Mouse (Mus musculus) E14TG2a.4 (cell line): ENCODE results near the gene E130308A19Rik.

Source experiments
- H3K27me3 ChIP-seq: 2 replicates; pipeline ENCODE4 v1.6.1; 2014; ENCODE audit warnings: low read length, control low read depth; ENCODE audit not compliant: insufficient read depth
- H3K36me3 ChIP-seq: 2 replicates; pipeline ENCODE4 v1.6.1; 2014; ENCODE audit warnings: low read length, control low read depth; ENCODE audit not compliant: insufficient read depth
- H3K4me1 ChIP-seq: replicated peaks from 2 replicates; pipeline ENCODE4 v1.6.1; 2014; ENCODE audit warnings: low read depth, low read length, control low read depth
- H3K4me3 ChIP-seq: replicated peaks from 2 replicates; pipeline ENCODE4 v1.5.1; 2014; ENCODE audit warnings: mild to moderate bottlenecking, low read length
- H3K9me3 ChIP-seq: 2 replicates; pipeline ENCODE4 v1.6.1; 2014; ENCODE audit warnings: low read length, control low read depth
- CTCF ChIP-seq: conservative IDR thresholded peaks from 2 replicates; pipeline ENCODE4 v1.5.1; 2014; ENCODE audit warnings: low read length
- NANOG ChIP-seq: IDR thresholded peaks from 2 replicates; pipeline ENCODE4 v1.6.1; 2014; ENCODE audit warnings: borderline replicate concordance, low read length, mixed read lengths
- POU5F1 ChIP-seq: IDR thresholded peaks from 2 replicates; pipeline ENCODE4 v1.6.1; 2014; ENCODE audit warnings: low read length, borderline replicate concordance

The E130308A19Rik gene

GRCm38 (mm10) chr4:59682491-59682890 lies 56.5 kb downstream of the E130308A19Rik start:
- no peak overlapping the region for H3K4me3 ChIP-seq
- H3K36me3 ChIP-seq = no peaks in the 10 kb centered on the region
- no peaks in the 10 kb centered on the region for H3K27me3 ChIP-seq
- no peak for TF ChIP-seq POU5F1
- TF ChIP-seq CTCF = no peak
- TF ChIP-seq NANOG = no peak
- no peaks in the 10 kb centered on the region for H3K9me3 ChIP-seq
- no peaks in the 10 kb centered on the region for H3K4me1 ChIP-seq

GRCm38 (mm10) chr4:59682950-59683349 lies 56.9 kb downstream of the E130308A19Rik start:
- H3K36me3 ChIP-seq = no peaks in the 10 kb centered on the region
- H3K4me3 ChIP-seq = no peak overlapping the region
- no peaks in the 10 kb centered on the region for H3K27me3 ChIP-seq
- no peak for TF ChIP-seq NANOG
- TF ChIP-seq CTCF = no peak
- TF ChIP-seq POU5F1 = no peak
- no peaks in the 10 kb centered on the region for H3K4me1 ChIP-seq
- no peaks in the 10 kb centered on the region for H3K9me3 ChIP-seq

- no peak overlapping the region for H3K4me3 ChIP-seq
- no peaks in the 10 kb centered on the region for H3K9me3 ChIP-seq
- TF ChIP-seq NANOG (no peak), CTCF (no peak), POU5F1 (no peak)
- H3K36me3 ChIP-seq = no peaks in the 10 kb centered on the region
- H3K27me3 ChIP-seq = no peaks in the 10 kb centered on the region
- no peaks in the 10 kb centered on the region for H3K4me1 ChIP-seq
Observed at GRCm38 (mm10) chr4:59684306-59684705, 58.3 kb downstream of the E130308A19Rik start.

GRCm38 (mm10) chr4:59686716-59687115 lies 60.7 kb downstream of the E130308A19Rik start:
- Histone ChIP-seq H3K27me3 (no peaks in the 10 kb centered on the region), H3K36me3 (peaks cover 10% of the 10 kb centered on the region), H3K9me3 (no peaks in the 10 kb centered on the region), H3K4me1 (no peaks in the 10 kb centered on the region), H3K4me3 (no peak overlapping the region)
- TF ChIP-seq POU5F1 = no peak
- no peak for TF ChIP-seq NANOG
- no peak for TF ChIP-seq CTCF

GRCm38 (mm10) chr4:59689055-59689454 lies 63.0 kb downstream of the E130308A19Rik start:
- Histone ChIP-seq H3K9me3 (no peaks in the 10 kb centered on the region), H3K27me3 (no peaks in the 10 kb centered on the region), H3K36me3 (peaks cover 10% of the 10 kb centered on the region), H3K4me1 (no peaks in the 10 kb centered on the region), H3K4me3 (no peak overlapping the region)
- no peak for TF ChIP-seq NANOG
- TF ChIP-seq POU5F1 = no peak
- no peak for TF ChIP-seq CTCF

- Histone ChIP-seq H3K36me3 (peaks cover 10% of the 10 kb centered on the region), H3K4me3 (no peak overlapping the region), H3K9me3 (no peaks in the 10 kb centered on the region), H3K27me3 (no peaks in the 10 kb centered on the region), H3K4me1 (no peaks in the 10 kb centered on the region)
- TF ChIP-seq NANOG (no peak), POU5F1 (no peak), CTCF (no peak)
Observed at GRCm38 (mm10) chr4:59690145-59690544, 64.1 kb downstream of the E130308A19Rik start.

- no peaks in the 10 kb centered on the region for H3K27me3 ChIP-seq
- H3K4me3 ChIP-seq = no peak overlapping the region
- no peaks in the 10 kb centered on the region for H3K4me1 ChIP-seq
- H3K36me3 ChIP-seq = no peaks in the 10 kb centered on the region
- TF ChIP-seq CTCF (no peak), NANOG (no peak), POU5F1 (no peak)
- no peaks in the 10 kb centered on the region for H3K9me3 ChIP-seq
Observed at GRCm38 (mm10) chr4:59696846-59697245, 70.8 kb downstream of the E130308A19Rik start.

GRCm38 (mm10) chr4:59697869-59698268 lies 71.9 kb downstream of the E130308A19Rik start:
- Histone ChIP-seq H3K27me3 (no peaks in the 10 kb centered on the region), H3K9me3 (no peaks in the 10 kb centered on the region), H3K36me3 (no peaks in the 10 kb centered on the region), H3K4me1 (no peaks in the 10 kb centered on the region), H3K4me3 (no peak overlapping the region)
- no peak for TF ChIP-seq CTCF
- TF ChIP-seq NANOG = no peak
- no peak for TF ChIP-seq POU5F1
